Mouse (Mus musculus) erythroblast, adult 5-6 weeks (primary cell): ENCODE data around the gene Gm6096. TPM values are rescaled to one million over a fixed set of nuclear protein-coding genes. Genes with fewer than 3 reads are reported as not detected.

Source experiments
- ATAC-seq: replicated peaks from 2 replicates; pipeline ENCODE4 v1.8.0; 2016; ENCODE audit warnings: moderate number of reproducible peaks, mild to moderate bottlenecking, moderate TSS enrichment, inconsistent platforms; ENCODE audit not compliant: poor library complexity, low FRiP score, severe bottlenecking
- total RNA-seq, 2 experiments: library from RNA; stranded (forward) in 1 of 2; stranded (reverse) in 1 of 2; fragments of 150-400 nt in 1 of 2; fragments of 200-764, 138-1000 nt in 1 of 2; gene quantifications; 2 replicates each; pipeline versions ENCODE4 v1.2.3 to v1.2.4; 2015 to 2017; ENCODE audit warnings: low replicate concordance in 2 of 2

Gene Gm6096
- total RNA-seq, 2 experiments from 2014 or later: not detected

- peak; percentile 93 for ATAC-seq
Measured at GRCm38 (mm10) chr7:34233909-34234609, 16.8 kb upstream of the Gm6096 start.

- no peak for ATAC-seq
Measured at GRCm38 (mm10) chr7:34234610-34235561, 16.0 kb upstream of the Gm6096 start.

GRCm38 (mm10) chr7:34235602-34236001 is 15.2 kb upstream of the Gm6096 start:
- no peak for ATAC-seq

GRCm38 (mm10) chr7:34238086-34238485 is 12.8 kb upstream of the Gm6096 start:
- no peak for ATAC-seq

- no peak for ATAC-seq
Measured at GRCm38 (mm10) chr7:34242176-34242575, 8.7 kb upstream of the Gm6096 start.

- no peak for ATAC-seq
Measured at GRCm38 (mm10) chr7:34246870-34247499, 3.9 kb upstream of the Gm6096 start.

GRCm38 (mm10) chr7:34252030-34252429 is 1.2 kb downstream of the Gm6096 start:
- 0 out of 2 replicates have a peak, but pooled peaks have one; percentile 40 for ATAC-seq

GRCm38 (mm10) chr7:34255137-34255536 is 4.3 kb downstream of the Gm6096 start:
- ATAC-seq: no peak

- no peak for ATAC-seq
Measured at GRCm38 (mm10) chr7:34255916-34256315, 5.1 kb downstream of the Gm6096 start.

GRCm38 (mm10) chr7:34257279-34257678 is 6.4 kb downstream of the Gm6096 start:
- no peak for ATAC-seq

- ATAC-seq: no peak
Measured at GRCm38 (mm10) chr7:34258407-34258806, 7.6 kb downstream of the Gm6096 start.

GRCm38 (mm10) chr7:34263437-34263836 is 12.6 kb downstream of the Gm6096 start:
- ATAC-seq: no peak

- 0 out of 2 replicates have a peak, but pooled peaks have one; percentile 28 for ATAC-seq
Measured at GRCm38 (mm10) chr7:34265876-34266346, 15.1 kb downstream of the Gm6096 start.

GRCm38 (mm10) chr7:34266421-34266820 is 15.6 kb downstream of the Gm6096 start:
- no peak for ATAC-seq

- ATAC-seq: no peak
Measured at GRCm38 (mm10) chr7:34268463-34268862, 17.6 kb downstream of the Gm6096 start.

GRCm38 (mm10) chr7:34272465-34272864 is 21.6 kb downstream of the Gm6096 start:
- ATAC-seq: no peak

- ATAC-seq: no peak
Measured at GRCm38 (mm10) chr7:34276066-34276465, 25.2 kb downstream of the Gm6096 start.

- no peak for ATAC-seq
Measured at GRCm38 (mm10) chr7:34277656-34278055, 26.8 kb downstream of the Gm6096 start.

GRCm38 (mm10) chr7:34290450-34291151 is 39.8 kb downstream of the Gm6096 start:
- no peak for ATAC-seq

GRCm38 (mm10) chr7:34291265-34291664 is 40.4 kb downstream of the Gm6096 start:
- ATAC-seq: no peak
